Mouse (Mus musculus) limb, embryonic 12.5 days (tissue): ENCODE measurements around the gene 4933411K16Rik. TPM values are rescaled to one million over a fixed set of nuclear protein-coding genes. Genes with fewer than 3 reads are reported as not detected.

ENCODE experiments used
- ATAC-seq: fragments of 200-750 bp; cut with Nextera tagmentation; 2 replicates; pipeline ENCODE4 v1.8.0; 2017; ENCODE audit warnings: low read depth, moderate TSS enrichment; ENCODE audit not compliant: insufficient number of reproducible peaks, insufficient read depth, low FRiP score, low TSS enrichment
- H3K27ac ChIP-seq: fragments of 300-500 bp; sonication (generic); 2 replicates; pipeline ENCODE4 v1.5.1; 2016; ENCODE audit warnings: mild to moderate bottlenecking, moderate library complexity
- H3K27me3 ChIP-seq: fragments of 300-500 bp; sonication (generic); 2 replicates; pipeline ENCODE4 v1.6.1; 2016; ENCODE audit warnings: mild to moderate bottlenecking, moderate library complexity
- H3K36me3 ChIP-seq: fragments of 300-500 bp; sonication (generic); 2 replicates; pipeline ENCODE4 v1.6.1; 2016; ENCODE audit warnings: mild to moderate bottlenecking, moderate library complexity
- H3K4me1 ChIP-seq: fragments of 300-500 bp; sonication (generic); replicated peaks from 2 replicates; pipeline ENCODE4 v1.6.1; 2016
- H3K4me2 ChIP-seq: fragments of 300-500 bp; sonication (generic); 2 replicates; pipeline ENCODE4 v1.6.1; 2016; ENCODE audit warnings: mild to moderate bottlenecking, moderate library complexity
- H3K4me3 ChIP-seq: fragments of 300-500 bp; sonication (generic); replicated peaks from 2 replicates; pipeline ENCODE4 v1.5.1; 2016; ENCODE audit warnings: mild to moderate bottlenecking
- H3K9ac ChIP-seq: fragments of 300-500 bp; sonication (generic); replicated peaks from 2 replicates; pipeline ENCODE4 v1.6.1; 2016; ENCODE audit warnings: mild to moderate bottlenecking, moderate library complexity
- H3K9me3 ChIP-seq: fragments of 300-500 bp; sonication (generic); 2 replicates; pipeline ENCODE4 v1.6.1; 2016; ENCODE audit warnings: mild to moderate bottlenecking, moderate library complexity
- WGBS: fragments of 180-500 bp; shearing (Covaris S2); methylation state at CpG from one replicate; pipeline ENCODE4 v1.1.7; 2016; 5-methylcytosine and 5-hydroxymethylcytosine counted together
- polyA plus RNA-seq: library from polyadenylated mRNA; unstranded; fragments of >200 nt; fragmentation: Nextera tagmentation; extraction: Ambion mirVana; gene quantifications from 2 replicates; pipeline ENCODE4 v1.2.1, GENCODE M21; 2016

Gene 4933411K16Rik
- polyA plus RNA-seq, 1 experiment from 2014 or later, result not detected

- Histone ChIP-seq H3K9me3 (no peaks in the 10 kb centered on the region), H3K4me1 (no peaks in the 10 kb centered on the region), H3K9ac (no peak overlapping the region), H3K4me2 (no peak overlapping the region), H3K27ac (no peak overlapping the region), H3K27me3 (no peaks in the 10 kb centered on the region; the same call in 1 of the 2 replicates), H3K4me3 (no peak overlapping the region), H3K36me3 (no peaks in the 10 kb centered on the region)
- no peak for ATAC-seq
- WGBS, result 74% methylated on average over 6 of the region's 6 CpGs
Measured at GRCm38 (mm10) chr19:42056719-42057409, 4.8 kb downstream of the 4933411K16Rik start.

- Histone ChIP-seq H3K36me3 (no peaks in the 10 kb centered on the region), H3K9ac (no peak overlapping the region), H3K27me3 (no peaks in the 10 kb centered on the region; the same call in 1 of the 2 replicates), H3K9me3 (no peaks in the 10 kb centered on the region), H3K4me3 (no peak overlapping the region), H3K27ac (no peak overlapping the region), H3K4me1 (no peaks in the 10 kb centered on the region), H3K4me2 (no peak overlapping the region)
- WGBS, result 64% methylated on average over 7 of the region's 7 CpGs
- ATAC-seq, result no peak
Measured at GRCm38 (mm10) chr19:42058426-42058825, 6.4 kb downstream of the 4933411K16Rik start.

GRCm38 (mm10) chr19:42061443-42061842 is 9.4 kb downstream of the 4933411K16Rik start:
- no peaks in the 10 kb centered on the region for H3K4me1 ChIP-seq
- WGBS, result 83% methylated on average over 7 of the region's 7 CpGs
- no peak overlapping the region for H3K4me3 ChIP-seq
- no peak overlapping the region for H3K4me2 ChIP-seq
- no peaks in the 10 kb centered on the region for H3K36me3 ChIP-seq
- no peaks in the 10 kb centered on the region; the same call in 1 of the 2 replicates for H3K27me3 ChIP-seq
- no peak overlapping the region for H3K27ac ChIP-seq
- H3K9me3 ChIP-seq, result no peaks in the 10 kb centered on the region
- ATAC-seq, result no peak
- no peak overlapping the region for H3K9ac ChIP-seq

GRCm38 (mm10) chr19:42068441-42069240 is 16.6 kb downstream of the 4933411K16Rik start:
- Histone ChIP-seq H3K9me3 (no peaks in the 10 kb centered on the region), H3K4me2 (no peak overlapping the region), H3K36me3 (no peaks in the 10 kb centered on the region), H3K4me3 (no peak overlapping the region), H3K27me3 (no peaks in the 10 kb centered on the region), H3K4me1 (no peaks in the 10 kb centered on the region), H3K27ac (no peak overlapping the region), H3K9ac (no peak overlapping the region)
- ATAC-seq, result no peak
- 79% methylated on average over 11 of the region's 11 CpGs for WGBS

- Histone ChIP-seq H3K36me3 (peaks cover 3% of the 10 kb centered on the region; the same call in 1 of the 2 replicates), H3K4me3 (no peak overlapping the region), H3K9me3 (no peaks in the 10 kb centered on the region), H3K4me2 (no peak overlapping the region), H3K4me1 (peaks cover 4% of the 10 kb centered on the region), H3K27ac (no peak overlapping the region), H3K27me3 (no peaks in the 10 kb centered on the region), H3K9ac (no peak overlapping the region)
- no peak for ATAC-seq
- 53% methylated on average over 6 of the region's 6 CpGs for WGBS
Measured at GRCm38 (mm10) chr19:42069241-42069525, 17.1 kb downstream of the 4933411K16Rik start.

GRCm38 (mm10) chr19:42071221-42071620 is 19.2 kb downstream of the 4933411K16Rik start:
- Histone ChIP-seq H3K36me3 (peaks cover 23% of the 10 kb centered on the region), H3K27ac (no peak overlapping the region), H3K4me3 (no peak overlapping the region), H3K4me2 (no peak overlapping the region), H3K9me3 (no peaks in the 10 kb centered on the region), H3K27me3 (no peaks in the 10 kb centered on the region), H3K4me1 (peaks cover 4% of the 10 kb centered on the region), H3K9ac (no peak overlapping the region)
- no peak for ATAC-seq
- 72% methylated on average over 7 of the region's 7 CpGs for WGBS

GRCm38 (mm10) chr19:42071886-42072608 is 20.0 kb downstream of the 4933411K16Rik start:
- no peak for ATAC-seq
- H3K9ac ChIP-seq, result no peak overlapping the region
- H3K36me3 ChIP-seq, result peaks cover 32% of the 10 kb centered on the region
- no peak overlapping the region for H3K4me3 ChIP-seq
- peaks cover 4% of the 10 kb centered on the region for H3K4me1 ChIP-seq
- H3K9me3 ChIP-seq, result no peaks in the 10 kb centered on the region
- H3K27ac ChIP-seq, result no peak overlapping the region
- no peaks in the 10 kb centered on the region for H3K27me3 ChIP-seq
- 85% methylated on average over 15 of the region's 15 CpGs for WGBS
- no peak overlapping the region for H3K4me2 ChIP-seq

GRCm38 (mm10) chr19:42072802-42073201 is 20.8 kb downstream of the 4933411K16Rik start:
- H3K4me1 ChIP-seq, result peaks cover 4% of the 10 kb centered on the region
- 80% methylated on average over 7 of the region's 7 CpGs for WGBS
- no peak for ATAC-seq
- H3K9ac ChIP-seq, result no peak overlapping the region
- no peaks in the 10 kb centered on the region for H3K27me3 ChIP-seq
- no peaks in the 10 kb centered on the region for H3K9me3 ChIP-seq
- no peak overlapping the region for H3K4me2 ChIP-seq
- H3K4me3 ChIP-seq, result no peak overlapping the region
- H3K27ac ChIP-seq, result no peak overlapping the region
- peaks cover 39% of the 10 kb centered on the region for H3K36me3 ChIP-seq

GRCm38 (mm10) chr19:42075051-42075450 is 23.0 kb downstream of the 4933411K16Rik start:
- no peak for ATAC-seq
- WGBS, result 86% methylated on average over 2 of the region's 2 CpGs

GRCm38 (mm10) chr19:42075992-42076391 is 23.9 kb downstream of the 4933411K16Rik start:
- Histone ChIP-seq H3K9me3 (no peaks in the 10 kb centered on the region), H3K4me2 (no peak overlapping the region), H3K27ac (no peak overlapping the region), H3K9ac (no peak overlapping the region), H3K4me1 (peaks cover 4% of the 10 kb centered on the region), H3K4me3 (no peak overlapping the region), H3K36me3 (peaks cover 45% of the 10 kb centered on the region), H3K27me3 (no peaks in the 10 kb centered on the region)
- ATAC-seq, result no peak
- WGBS, result 89% methylated on average over 16 of the region's 16 CpGs

More at GRCm38 (mm10) chr19:42075051-42075450, 23.0 kb downstream of the 4933411K16Rik start:
- H3K36me3 ChIP-seq, result peaks cover 45% of the 10 kb centered on the region
- no peak overlapping the region for H3K4me2 ChIP-seq
- H3K27me3 ChIP-seq, result no peaks in the 10 kb centered on the region
- no peak overlapping the region for H3K4me3 ChIP-seq
- H3K27ac ChIP-seq, result no peak overlapping the region
- peaks cover 4% of the 10 kb centered on the region for H3K4me1 ChIP-seq
- no peak overlapping the region for H3K9ac ChIP-seq
- no peaks in the 10 kb centered on the region for H3K9me3 ChIP-seq

GRCm38 (mm10) chr19:42078566-42078965 is 26.5 kb downstream of the 4933411K16Rik start:
- H3K4me2 ChIP-seq, result no peak overlapping the region
- H3K4me1 ChIP-seq, result peaks cover 4% of the 10 kb centered on the region
- no peaks in the 10 kb centered on the region for H3K27me3 ChIP-seq
- H3K9me3 ChIP-seq, result no peaks in the 10 kb centered on the region
- peaks cover 45% of the 10 kb centered on the region for H3K36me3 ChIP-seq
- WGBS, result 92% methylated on average over 8 of the region's 8 CpGs
- no peak for ATAC-seq
- H3K4me3 ChIP-seq, result no peak overlapping the region
- H3K27ac ChIP-seq, result no peak overlapping the region
- H3K9ac ChIP-seq, result no peak overlapping the region
